Mouse (Mus musculus) hindbrain, embryonic 14.5 days (tissue): ENCODE data around the gene Inppl1. TPM values are rescaled to one million over a fixed set of nuclear protein-coding genes. Genes with fewer than 3 reads are reported as not detected.

Source experiments
- ATAC-seq: fragments of 200-750 bp; cut with Nextera tagmentation; 2 replicates; pipeline ENCODE4 v1.8.0; 2017; ENCODE audit warnings: moderate number of reproducible peaks, mild to moderate bottlenecking, moderate TSS enrichment, moderate library complexity; ENCODE audit not compliant: low FRiP score
- DNase-seq: peaks from one replicate; pipeline ENCODE4 v3.0.0-alpha.2; 2015; ENCODE audit warnings: low spot score
- H3K27ac ChIP-seq: fragments of 300-500 bp; sonication (generic); 2 replicates; pipeline ENCODE4 v1.5.1; 2014; ENCODE audit warnings: mild to moderate bottlenecking, moderate library complexity
- H3K27me3 ChIP-seq: fragments of 300-500 bp; sonication (generic); 2 replicates; pipeline ENCODE4 v1.6.1; 2014; ENCODE audit warnings: mild to moderate bottlenecking, low read length, mixed read lengths; ENCODE audit not compliant: control insufficient read depth, insufficient read depth
- H3K36me3 ChIP-seq: fragments of 300-500 bp; sonication (generic); replicated peaks from 2 replicates; pipeline ENCODE4 v1.6.1; 2014; ENCODE audit not compliant: control insufficient read depth, insufficient read depth
- H3K4me1 ChIP-seq: fragments of 300-500 bp; sonication (generic); replicated peaks from 2 replicates; pipeline ENCODE4 v1.6.1; 2014; ENCODE audit warnings: antibody characterized with exemption, low read length, mixed read lengths; ENCODE audit not compliant: control insufficient read depth, insufficient read depth
- H3K4me2 ChIP-seq: fragments of 300-500 bp; sonication (generic); replicated peaks from 2 replicates; pipeline ENCODE4 v1.6.1; 2014; ENCODE audit warnings: mild to moderate bottlenecking, moderate library complexity
- H3K4me3 ChIP-seq: fragments of 300-500 bp; sonication (generic); replicated peaks from 2 replicates; pipeline ENCODE4 v1.5.1; 2014; ENCODE audit warnings: mild to moderate bottlenecking, low read length
- H3K9ac ChIP-seq: fragments of 300-500 bp; sonication (generic); 2 replicates; pipeline ENCODE4 v1.6.1; 2014
- H3K9me3 ChIP-seq: fragments of 300-500 bp; sonication (generic); 2 replicates; pipeline ENCODE4 v1.6.1; 2016; ENCODE audit warnings: low read length; ENCODE audit not compliant: control insufficient read depth
- WGBS: fragments of 180-500 bp; shearing (Covaris S2); extraction: QIAGEN DNeasy Blood & Tissue Kit; methylation state at CpG from one replicate; pipeline ENCODE4 v1.1.7; 2014; 5-methylcytosine and 5-hydroxymethylcytosine counted together
- polyA plus RNA-seq: library from polyadenylated mRNA; unstranded; fragments of >200 nt; fragmentation: Nextera tagmentation; extraction: Ambion mirVana; gene quantifications from 2 replicates; pipeline ENCODE4 v1.2.1, GENCODE M21; 2014

Gene Inppl1
- polyA plus RNA-seq, 1 experiment from 2014 or later, result 10.5 TPM

- H3K27ac ChIP-seq, result no peak overlapping the region
- no peak overlapping the region for H3K4me2 ChIP-seq
- H3K4me1 ChIP-seq, result no peaks in the 10 kb centered on the region
- DNase-seq, result no peak
- H3K9me3 ChIP-seq, result no peaks in the 10 kb centered on the region
- 54% methylated on average over 13 of the region's 13 CpGs for WGBS
- no peaks in the 10 kb centered on the region for H3K27me3 ChIP-seq
- no peak overlapping the region for H3K9ac ChIP-seq
- no peaks in the 10 kb centered on the region for H3K36me3 ChIP-seq
- no peak overlapping the region for H3K4me3 ChIP-seq
- no peak for ATAC-seq
Measured at GRCm38 (mm10) chr7:101868241-101869162, 30.5 kb upstream of the Inppl1 start.

GRCm38 (mm10) chr7:101867482-101867881 lies 29.5 kb upstream of the Inppl1 start:
- no peaks in the 10 kb centered on the region for H3K9me3 ChIP-seq
- H3K4me2 ChIP-seq, result no peak overlapping the region
- no peaks in the 10 kb centered on the region for H3K4me1 ChIP-seq
- H3K36me3 ChIP-seq, result no peaks in the 10 kb centered on the region
- H3K9ac ChIP-seq, result no peak overlapping the region
- no peaks in the 10 kb centered on the region for H3K27me3 ChIP-seq
- H3K27ac ChIP-seq, result no peak overlapping the region
- ATAC-seq (no peak), DNase-seq (no peak)
- WGBS, result 95% methylated on average over 4 of the region's 4 CpGs
- H3K4me3 ChIP-seq, result no peak overlapping the region

- Histone ChIP-seq H3K4me3 (no peak overlapping the region), H3K9me3 (no peaks in the 10 kb centered on the region), H3K4me2 (no peak overlapping the region), H3K36me3 (no peaks in the 10 kb centered on the region), H3K4me1 (no peaks in the 10 kb centered on the region), H3K27ac (no peak overlapping the region), H3K9ac (no peak overlapping the region), H3K27me3 (no peaks in the 10 kb centered on the region)
- no peak for DNase-seq
- 80% methylated on average over 11 of the region's 11 CpGs for WGBS
- ATAC-seq, result no peak
Measured at GRCm38 (mm10) chr7:101866491-101867265, 28.6 kb upstream of the Inppl1 start.

- DNase-seq (no peak), ATAC-seq (no peak)
- no peaks in the 10 kb centered on the region for H3K36me3 ChIP-seq
- no peak within 1 kb of the TSS for H3K4me3 ChIP-seq
- no peak within 1 kb of the TSS for H3K27ac ChIP-seq
- H3K4me1 ChIP-seq, result no peaks in the 10 kb centered on the region
- no peak within 1 kb of the TSS for H3K9ac ChIP-seq
- H3K27me3 ChIP-seq, result no peaks in the 10 kb centered on the region
- WGBS, result 85% methylated on average over 3 of the region's 3 CpGs
- H3K9me3 ChIP-seq, result no peaks in the 10 kb centered on the region
- H3K4me2 ChIP-seq, result no peak within 1 kb of the TSS
Measured at GRCm38 (mm10) chr7:101863415-101863814, 25.4 kb upstream of the Inppl1 start, which contains the start of gene Anapc15. Anapc15 (plus strand) TSS chr7:101863715.

GRCm38 (mm10) chr7:101862291-101862690 lies 24.3 kb upstream of the Inppl1 start:
- Histone ChIP-seq H3K36me3 (no peaks in the 10 kb centered on the region), H3K9me3 (no peaks in the 10 kb centered on the region), H3K9ac (no peak overlapping the region), H3K27ac (no peak overlapping the region), H3K4me1 (no peaks in the 10 kb centered on the region), H3K4me2 (no peak overlapping the region), H3K27me3 (no peaks in the 10 kb centered on the region), H3K4me3 (no peak overlapping the region)
- ATAC-seq (no peak), DNase-seq (no peak)
- WGBS, result 82% methylated on average over 3 of the region's 3 CpGs

GRCm38 (mm10) chr7:101860978-101861377 lies 22.9 kb upstream of the Inppl1 start:
- DNase-seq, result no peak

GRCm38 (mm10) chr7:101858362-101858761 lies 20.3 kb upstream of the Inppl1 start:
- no peak overlapping the region for H3K4me2 ChIP-seq
- H3K4me1 ChIP-seq, result no peaks in the 10 kb centered on the region
- ATAC-seq, result no peak
- no peaks in the 10 kb centered on the region for H3K27me3 ChIP-seq
- 87% methylated on average over 9 of the region's 9 CpGs for WGBS
- H3K9me3 ChIP-seq, result no peaks in the 10 kb centered on the region
- no peak overlapping the region for H3K4me3 ChIP-seq
- H3K9ac ChIP-seq, result no peak overlapping the region
- no peak for DNase-seq
- H3K27ac ChIP-seq, result no peak overlapping the region
- H3K36me3 ChIP-seq, result no peaks in the 10 kb centered on the region

More at GRCm38 (mm10) chr7:101860978-101861377, 22.9 kb upstream of the Inppl1 start:
- Histone ChIP-seq H3K4me1 (no peaks in the 10 kb centered on the region), H3K9ac (no peak overlapping the region), H3K9me3 (no peaks in the 10 kb centered on the region), H3K4me2 (no peak overlapping the region), H3K27me3 (no peaks in the 10 kb centered on the region), H3K36me3 (no peaks in the 10 kb centered on the region), H3K4me3 (no peak overlapping the region), H3K27ac (no peak overlapping the region)
- no peak for ATAC-seq

- no peak for ATAC-seq
- no peak for DNase-seq
- Histone ChIP-seq H3K27me3 (no peaks in the 10 kb centered on the region), H3K4me2 (no peak within 1 kb of the TSS), H3K4me3 (no peak within 1 kb of the TSS), H3K36me3 (no peaks in the 10 kb centered on the region), H3K4me1 (no peaks in the 10 kb centered on the region), H3K9me3 (no peaks in the 10 kb centered on the region), H3K9ac (no peak within 1 kb of the TSS), H3K27ac (no peak within 1 kb of the TSS)
- WGBS, result 90% methylated on average over 4 of the region's 4 CpGs
Measured at GRCm38 (mm10) chr7:101857094-101857493, 19.1 kb upstream of the Inppl1 start, which contains the start of gene Folr2. Folr2 (minus strand) TSS chr7:101857194.

GRCm38 (mm10) chr7:101853816-101854215 lies 15.8 kb upstream of the Inppl1 start:
- no peaks in the 10 kb centered on the region for H3K27me3 ChIP-seq
- no peak overlapping the region for H3K9ac ChIP-seq
- ATAC-seq (no peak), DNase-seq (no peak)
- H3K36me3 ChIP-seq, result no peaks in the 10 kb centered on the region
- H3K4me3 ChIP-seq, result no peak overlapping the region
- no peak overlapping the region for H3K27ac ChIP-seq
- no peak overlapping the region for H3K4me2 ChIP-seq
- H3K9me3 ChIP-seq, result no peaks in the 10 kb centered on the region
- 93% methylated on average over 2 of the region's 2 CpGs for WGBS
- no peaks in the 10 kb centered on the region for H3K4me1 ChIP-seq
